Mouse (Mus musculus): ENCODE results near the gene Sapcd2.

Sapcd2 gene

DNA sequence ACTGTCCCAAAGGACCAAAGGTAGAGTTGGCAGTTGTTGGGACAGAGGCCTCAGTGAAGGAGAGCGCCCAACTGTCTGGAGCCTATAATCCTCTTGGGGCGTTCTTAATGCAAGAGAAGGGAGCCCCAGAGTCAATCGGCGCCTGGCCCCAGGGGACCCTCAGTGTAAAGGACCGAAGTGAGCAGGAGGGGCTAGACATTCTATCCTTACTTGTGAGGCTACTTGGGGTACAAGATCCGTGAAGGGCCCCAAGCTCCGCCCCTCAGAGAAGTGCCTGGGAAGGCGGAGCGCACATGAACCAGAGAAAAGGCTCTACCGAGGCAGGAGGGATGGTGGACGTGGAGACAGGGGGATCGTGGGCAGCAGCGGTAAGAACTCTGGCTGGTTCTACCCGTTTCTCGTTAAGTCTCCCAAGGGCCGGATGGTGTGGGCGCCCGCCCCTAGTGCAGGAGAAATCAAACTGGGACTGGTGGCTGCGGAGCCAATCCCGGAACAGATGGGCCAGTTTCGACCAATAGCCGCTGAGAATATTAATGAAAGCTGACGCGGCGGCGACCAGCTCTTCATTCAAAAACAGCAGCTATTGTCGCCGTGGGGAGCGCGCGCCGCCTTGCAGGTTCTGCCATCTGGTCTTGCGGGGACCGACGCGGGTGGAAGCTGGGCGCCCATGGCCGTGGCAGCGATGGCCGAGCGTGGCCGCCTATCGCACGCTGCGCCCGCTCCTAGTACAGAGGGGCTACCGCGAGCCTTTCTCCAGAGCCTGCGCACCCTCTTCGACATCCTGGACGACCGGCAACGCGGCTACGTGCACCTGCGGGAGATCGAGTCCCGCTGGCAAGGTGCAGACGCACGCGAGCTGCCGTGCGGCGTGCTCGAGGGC, at the start of gene Sapcd2:
Sapcd2 (plus strand) TSS at position 558 of the 880 bp plus-strand sequence.
- peak; percentile 91 for DNase-seq

GRCm38 (mm10) chr2:25326036-25326435, 46.1 kb upstream of the Sapcd2 start:
- no peak for DNase-seq

DNA sequence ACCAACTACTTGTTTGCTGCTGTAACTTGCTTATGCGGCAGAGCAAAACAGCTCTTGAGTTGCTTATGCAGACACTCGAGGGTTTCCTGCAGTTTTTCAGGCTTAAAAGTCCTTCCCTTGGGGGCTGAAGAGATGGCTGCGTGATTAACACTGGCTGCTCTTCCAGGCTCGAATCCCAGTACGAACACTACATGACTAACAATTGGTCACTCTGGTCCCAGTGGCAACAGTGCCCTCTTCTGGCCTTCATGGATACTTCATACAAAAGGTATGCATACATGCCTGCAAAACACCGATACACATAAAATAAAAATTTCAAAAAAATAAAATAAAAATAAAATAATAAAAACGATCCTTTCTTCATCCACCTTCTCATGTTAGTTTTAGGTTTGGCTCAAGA, 43.7 kb upstream of the Sapcd2 start:
- DNase-seq: peak; percentile 62

GRCm38 (mm10) chr2:25331470-25331869, 40.7 kb upstream of the Sapcd2 start:
- DNase-seq: no peak

GRCm38 (mm10) chr2:25332286-25333160, 39.6 kb upstream of the Sapcd2 start, which contains the start of gene Man1b1:
Man1b1 (plus strand) TSS chr2:25332338.
- peak; percentile 100 for DNase-seq

GRCm38 (mm10) chr2:25333569-25333968, 38.6 kb upstream of the Sapcd2 start:
- no peak for DNase-seq

GRCm38 (mm10) chr2:25338303-25338702, 33.8 kb upstream of the Sapcd2 start:
- DNase-seq: no peak

DNA sequence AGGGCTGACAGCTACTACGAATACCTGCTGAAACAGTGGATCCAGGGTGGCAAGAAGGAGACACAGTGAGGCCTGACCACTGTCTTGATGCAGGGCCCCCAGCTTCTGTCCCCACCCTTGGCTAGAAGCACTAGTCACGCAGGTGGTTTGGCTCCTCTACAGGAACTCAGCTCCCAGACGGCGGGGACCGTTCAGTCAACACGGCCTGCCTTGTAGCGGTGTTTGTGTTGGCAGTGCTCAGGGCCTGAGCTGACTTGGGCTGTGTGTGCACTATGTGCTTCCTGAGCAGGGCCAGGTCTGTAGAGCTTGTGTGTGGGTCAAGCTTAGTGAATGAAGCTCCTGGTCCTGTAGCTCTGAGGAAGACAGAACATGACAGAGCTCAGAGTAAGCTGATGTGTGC, 24.0 kb upstream of the Sapcd2 start:
- DNase-seq: no peak

DNA sequence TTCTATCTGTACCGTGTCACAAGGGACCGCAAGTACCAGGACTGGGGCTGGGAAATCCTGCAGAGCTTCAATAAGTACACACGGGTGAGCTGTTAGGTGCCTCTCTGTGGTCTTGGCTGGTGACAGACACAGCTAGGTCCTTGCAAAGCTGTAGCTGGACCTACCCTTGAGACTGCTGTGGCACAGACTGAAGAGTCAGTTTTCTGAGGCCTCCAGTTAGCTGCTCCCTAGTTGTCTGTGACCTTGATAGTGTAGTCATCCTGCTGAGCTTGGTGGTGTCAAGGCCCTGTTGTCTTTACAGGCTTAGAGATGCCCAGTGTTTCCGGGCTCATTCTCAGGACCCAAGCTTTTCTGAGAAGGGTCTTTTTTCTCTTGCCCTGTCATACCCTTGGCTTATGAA, 22.6 kb upstream of the Sapcd2 start:
- no peak for DNase-seq

GRCm38 (mm10) chr2:25350701-25351100, 21.4 kb upstream of the Sapcd2 start:
- DNase-seq: no peak

DNA sequence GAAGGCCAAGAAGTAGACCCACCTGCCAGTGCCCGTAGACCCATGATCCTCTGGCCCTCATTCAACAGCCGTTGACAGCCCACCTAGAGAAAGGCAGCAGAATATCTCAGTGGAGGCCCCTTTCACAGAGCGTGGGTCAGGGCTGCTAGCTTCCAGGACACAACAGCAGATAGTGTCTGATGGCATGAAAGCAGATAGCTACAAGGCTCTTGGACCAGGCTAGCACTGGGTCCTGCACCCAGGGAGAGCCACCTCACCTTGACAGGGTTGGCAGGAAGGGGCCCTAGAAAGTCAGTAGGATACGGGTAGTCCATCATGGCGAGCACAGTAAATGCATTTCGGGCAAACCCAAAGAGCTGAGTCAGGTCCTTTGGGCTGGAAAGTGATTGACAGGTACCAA, 17.9 kb upstream of the Sapcd2 start:
- no peak for DNase-seq

- no peak for DNase-seq
Observed at GRCm38 (mm10) chr2:25355419-25356066, 16.6 kb upstream of the Sapcd2 start.

- DNase-seq: peak; percentile 89
Observed at GRCm38 (mm10) chr2:25356208-25357079, 15.7 kb upstream of the Sapcd2 start, which contains the start of gene Dpp7. Dpp7 (minus strand) TSS chr2:25356359.

DNA sequence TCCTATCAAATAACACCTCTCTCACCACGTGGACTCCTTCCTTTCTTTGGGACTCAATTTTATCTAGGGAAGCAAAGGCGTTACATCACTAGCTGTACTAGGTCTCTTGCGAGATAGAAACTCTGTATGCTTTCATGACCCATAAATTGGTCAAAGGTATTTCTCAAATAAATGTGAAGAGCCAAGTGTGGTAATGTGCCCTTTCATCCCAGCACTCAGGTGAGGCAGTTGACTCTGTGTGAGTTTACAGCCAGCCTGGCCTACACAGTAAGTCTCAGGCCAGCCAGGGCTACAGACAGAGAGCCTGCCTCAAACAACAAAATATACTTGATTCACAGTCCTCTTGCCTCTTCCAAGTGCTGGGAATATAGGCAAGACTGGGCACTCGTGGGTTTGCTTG, 12.3 kb upstream of the Sapcd2 start:
- no peak for DNase-seq

- DNase-seq: peak; percentile 34
Observed at GRCm38 (mm10) chr2:25363478-25364178, 8.5 kb upstream of the Sapcd2 start.

DNA sequence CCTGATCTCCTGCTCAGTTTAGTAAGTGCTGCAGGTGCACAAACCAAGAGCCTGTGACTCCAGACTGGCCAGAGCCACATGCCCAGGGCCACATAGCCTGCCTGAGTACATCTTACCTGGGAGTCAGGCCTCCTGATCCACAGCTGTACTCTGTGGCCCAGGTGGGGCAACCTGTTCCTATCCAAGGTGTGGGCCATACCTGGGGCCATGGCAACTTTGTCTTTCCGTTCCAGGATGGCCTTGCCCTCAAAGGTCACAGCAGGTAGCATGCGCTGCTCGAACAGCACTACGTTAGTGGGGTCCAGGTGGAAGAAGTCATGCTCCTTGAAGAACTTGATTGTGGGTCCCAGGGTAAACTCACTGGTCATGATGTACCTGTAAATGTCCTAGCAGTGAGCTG, 7.8 kb upstream of the Sapcd2 start:
- DNase-seq: no peak

DNA sequence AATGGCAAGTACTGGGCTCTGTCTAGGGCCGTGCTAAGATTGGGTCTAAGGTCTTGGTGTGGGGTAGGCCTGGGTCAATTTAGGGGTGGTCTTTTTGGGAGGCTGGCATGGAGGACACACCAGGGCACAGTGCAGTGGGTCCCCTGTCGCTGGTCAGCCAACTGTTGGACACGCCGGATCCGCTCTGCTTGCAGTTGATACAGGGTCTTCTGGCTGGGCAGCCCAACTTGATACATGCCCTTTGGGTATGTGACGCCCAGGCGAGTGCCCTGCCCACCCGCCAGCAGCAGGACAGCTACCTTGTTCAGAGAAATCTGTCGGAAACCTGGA, 7.4 kb upstream of the Sapcd2 start:
- no peak for DNase-seq

DNA sequence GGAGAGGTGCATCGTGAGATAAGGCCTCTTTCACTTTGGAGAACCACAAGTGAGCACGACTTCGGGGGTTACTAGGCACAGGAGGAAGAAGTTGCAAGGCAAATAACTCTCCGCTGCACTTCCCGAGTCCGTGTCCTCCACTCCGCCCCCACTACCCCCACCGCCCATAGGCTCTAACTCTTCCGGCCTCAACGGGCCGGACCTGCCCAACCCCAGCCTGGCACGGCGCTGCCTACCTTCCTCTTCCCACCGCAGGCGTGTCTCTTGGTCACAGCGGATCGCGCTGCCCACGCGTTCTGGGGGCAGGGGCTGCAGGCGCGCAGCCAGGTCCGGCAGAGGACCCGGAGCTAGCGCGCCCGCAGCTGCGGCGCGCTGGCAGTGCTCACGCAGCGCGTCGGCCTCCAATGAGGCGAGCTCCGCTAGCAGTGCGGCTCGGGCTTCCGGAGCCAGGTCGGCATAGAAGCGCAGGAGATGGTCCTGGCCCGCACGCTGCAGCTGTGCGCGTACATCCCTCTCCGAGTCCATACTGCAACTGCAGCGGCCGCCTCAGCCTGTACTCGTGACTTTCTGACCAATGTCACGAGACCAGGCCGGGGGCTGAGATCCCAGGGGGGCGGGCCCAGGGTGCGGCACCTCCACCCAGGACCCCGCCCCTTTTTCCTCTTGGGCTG, 6.9 kb upstream of the Sapcd2 start, which contains the start of gene Uap1l1:
Uap1l1 (minus strand) TSS at position 592 of the 671 bp plus-strand sequence.
- peak; percentile 92 for DNase-seq

DNA sequence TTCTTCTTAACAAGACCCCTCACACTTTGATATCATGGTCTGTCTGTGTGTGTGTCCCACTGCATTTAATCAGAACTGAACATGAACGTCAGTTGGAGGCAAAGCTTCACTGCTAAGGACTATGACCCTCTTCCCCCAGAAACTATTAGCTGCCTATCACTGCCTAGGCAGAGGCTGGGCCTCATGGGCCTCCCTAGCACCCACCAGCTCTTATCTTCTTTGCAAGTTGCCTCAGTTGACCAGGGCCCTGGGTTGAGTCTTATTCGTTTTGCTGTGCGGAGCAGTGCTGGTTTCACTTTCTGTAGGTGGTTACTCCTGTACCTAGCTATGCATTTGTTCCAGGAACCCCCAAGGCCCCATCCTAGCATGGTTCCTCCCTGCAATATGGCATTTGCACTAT, 2.1 kb upstream of the Sapcd2 start:
- no peak for DNase-seq

DNA sequence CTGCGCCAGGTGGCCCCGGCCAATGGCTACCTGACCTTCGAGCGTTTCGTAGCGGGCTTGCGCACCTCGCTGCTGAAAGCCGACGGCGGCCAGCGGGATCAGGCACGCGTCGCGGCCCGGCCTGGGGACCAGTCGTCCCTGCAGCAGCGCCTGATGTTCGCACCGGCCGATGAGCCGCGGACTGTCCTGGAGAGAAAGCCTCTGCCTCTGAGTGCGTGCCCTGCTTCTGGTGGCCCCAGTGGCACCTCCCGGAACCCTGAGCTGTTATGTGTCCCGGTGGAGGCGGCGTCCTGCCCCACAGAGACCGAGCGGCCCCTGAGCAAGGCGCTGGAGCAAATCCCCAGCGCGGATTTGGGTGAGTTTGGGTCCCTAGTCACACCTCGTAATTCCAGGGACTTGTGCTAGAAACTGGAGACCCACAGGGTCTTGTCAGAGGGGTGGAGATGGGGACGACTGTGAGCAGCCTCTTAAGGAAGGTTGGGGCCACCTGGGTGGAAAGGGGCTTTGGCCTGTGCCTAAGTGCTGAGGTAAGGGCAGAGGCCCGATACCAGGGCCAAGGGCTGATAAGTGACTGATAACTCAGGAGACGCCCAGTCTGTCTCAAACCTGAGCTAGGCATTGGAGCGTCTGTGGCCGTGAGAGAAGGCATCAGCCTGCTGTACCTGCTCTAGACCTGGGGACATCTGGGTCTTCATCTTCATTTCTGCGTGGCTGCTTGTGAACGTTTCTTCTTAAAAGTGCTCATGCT, 697 bp downstream of the Sapcd2 start:
- DNase-seq: no peak
